Mouse (Mus musculus): ENCODE measurements around the gene Oxgr1. TPM values are rescaled to one million over a fixed set of nuclear protein-coding genes. Genes with fewer than 3 reads are reported as not detected.
A peak's percentile ranks its signal among the peaks of the same experiment; 100 is the strongest.
"Not testable (repeated sequence)": the region's sequence is repeated elsewhere in the genome, so short reads cannot be mapped to it uniquely, and the experiment has no call there.

Gene Oxgr1
- polyA plus RNA-seq, 1 experiment from 2014 or later: not detected

DNA sequence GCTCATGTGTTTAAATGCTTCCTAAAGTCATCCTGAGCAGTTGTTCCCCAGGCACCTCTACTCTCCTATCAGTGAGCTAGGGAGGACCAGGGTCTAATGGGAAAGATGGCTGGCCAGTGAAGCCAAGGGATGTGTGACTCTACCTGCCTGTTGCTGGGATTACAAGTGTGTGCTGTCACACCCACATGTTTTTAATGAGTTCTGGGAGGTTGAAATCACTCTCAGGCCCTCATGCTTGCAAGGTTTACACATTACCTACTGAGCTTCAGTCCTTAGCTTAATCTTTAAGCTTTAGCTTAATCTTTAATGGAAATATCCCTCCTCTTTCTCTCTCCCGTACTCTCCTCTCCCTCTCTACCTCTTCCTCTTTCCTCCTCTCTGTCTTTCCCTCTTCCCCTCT, 55.0 kb downstream of the Oxgr1 start:
- Histone ChIP-seq H3K36me3 (ENCODE audit: control insufficient read depth, insufficient read depth, low read length) (no peaks in the 10 kb centered on the region), H3K27me3 (ENCODE audit: control insufficient read depth, insufficient read depth, low read length) (no peaks in the 10 kb centered on the region), H3K4me1 (replicated peaks; ENCODE audit: control insufficient read depth, insufficient read depth, low read length) (no peaks in the 10 kb centered on the region), H3K9me3 (ENCODE audit: control insufficient read depth, low read length) (no peaks in the 10 kb centered on the region), H3K4me3 (ENCODE audit: low read depth, low read length) (no peak overlapping the region), H3K9ac (ENCODE audit: low read depth, low read length) (no peak overlapping the region), H3K27ac (ENCODE audit: low read depth, low read length) (no peak overlapping the region), H3K4me2 (replicated peaks; ENCODE audit: low read depth, low read length) (no peak overlapping the region)
- WGBS: 76% methylated on average over 1 of the region's 1 CpGs
- DNase-seq (ENCODE audit: low spot score) (no peak), ATAC-seq (ENCODE audit: low FRiP score) (no peak)

- Histone ChIP-seq H3K4me2 (replicated peaks; ENCODE audit: low read depth, low read length) (no peak overlapping the region), H3K27ac (ENCODE audit: low read depth, low read length) (no peak overlapping the region), H3K9ac (ENCODE audit: low read depth, low read length) (no peak overlapping the region), H3K4me1 (replicated peaks; ENCODE audit: control insufficient read depth, insufficient read depth, low read length) (no peaks in the 10 kb centered on the region), H3K4me3 (ENCODE audit: low read depth, low read length) (no peak overlapping the region), H3K36me3 (ENCODE audit: control insufficient read depth, insufficient read depth, low read length) (no peaks in the 10 kb centered on the region), H3K9me3 (ENCODE audit: control insufficient read depth, low read length) (no peaks in the 10 kb centered on the region), H3K27me3 (ENCODE audit: control insufficient read depth, insufficient read depth, low read length) (no peaks in the 10 kb centered on the region)
- WGBS: 82% methylated on average over 6 of the region's 6 CpGs
- no peak for DNase-seq (ENCODE audit: low spot score)
- ATAC-seq (ENCODE audit: low FRiP score): no peak
These were observed 55.5 kb downstream of the Oxgr1 start for GRCm38 (mm10) chr14:119986778-119987177.

- H3K27ac ChIP-seq (ENCODE audit: low read depth, low read length); H3K36me3 ChIP-seq (ENCODE audit: control insufficient read depth, insufficient read depth, low read length); H3K4me2 ChIP-seq (replicated peaks; ENCODE audit: low read depth, low read length); H3K27me3 ChIP-seq (ENCODE audit: control insufficient read depth, insufficient read depth, low read length); H3K9ac ChIP-seq (ENCODE audit: low read depth, low read length); H3K4me3 ChIP-seq (ENCODE audit: low read depth, low read length); DNase-seq (ENCODE audit: low spot score); H3K4me1 ChIP-seq (replicated peaks; ENCODE audit: control insufficient read depth, insufficient read depth, low read length); ATAC-seq (ENCODE audit: low FRiP score); H3K9me3 ChIP-seq (ENCODE audit: control insufficient read depth, low read length): not testable (repeated sequence)
- 82% methylated on average over 7 of the region's 7 CpGs for WGBS
These were observed 55.9 kb downstream of the Oxgr1 start for GRCm38 (mm10) chr14:119986351-119986750.

DNA sequence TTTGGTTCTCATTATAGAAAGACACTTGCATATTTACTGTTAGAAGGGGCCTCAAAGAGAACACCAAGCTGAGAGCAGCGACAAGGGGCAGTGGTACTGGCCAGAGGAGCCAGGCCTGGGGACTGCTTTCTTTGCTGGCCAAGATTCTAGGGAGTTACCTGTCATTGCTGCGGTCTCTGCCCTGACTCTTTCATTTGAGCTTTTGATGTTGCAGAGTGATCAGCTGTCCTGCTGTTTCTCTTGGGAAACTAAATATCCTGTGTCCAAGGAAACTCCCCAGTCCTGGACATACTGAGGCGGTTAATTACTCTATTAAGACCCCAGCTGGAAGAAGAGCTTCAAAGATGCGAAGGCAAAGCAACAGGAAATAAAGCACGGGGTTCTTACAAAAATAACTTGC, 60.9 kb downstream of the Oxgr1 start:
- no peak overlapping the region for H3K4me2 ChIP-seq (replicated peaks; ENCODE audit: low read depth, low read length)
- no peak overlapping the region for H3K9ac ChIP-seq (ENCODE audit: low read depth, low read length)
- DNase-seq (ENCODE audit: low spot score) (no peak), ATAC-seq (ENCODE audit: low FRiP score) (no peak)
- no peaks in the 10 kb centered on the region for H3K9me3 ChIP-seq (ENCODE audit: control insufficient read depth, low read length)
- H3K36me3 ChIP-seq (ENCODE audit: control insufficient read depth, insufficient read depth, low read length): no peaks in the 10 kb centered on the region
- no peak overlapping the region for H3K4me3 ChIP-seq (ENCODE audit: low read depth, low read length)
- H3K27me3 ChIP-seq (ENCODE audit: control insufficient read depth, insufficient read depth, low read length): no peaks in the 10 kb centered on the region
- 55% methylated on average over 5 of the region's 5 CpGs for WGBS
- H3K4me1 ChIP-seq (replicated peaks; ENCODE audit: control insufficient read depth, insufficient read depth, low read length): no peaks in the 10 kb centered on the region
- no peak overlapping the region for H3K27ac ChIP-seq (ENCODE audit: low read depth, low read length)

GRCm38 (mm10) chr14:119980698-119981235, 61.5 kb downstream of the Oxgr1 start:
- 0 out of 2 replicates have a peak, but pooled peaks have one; percentile 51 for ATAC-seq (ENCODE audit: low FRiP score)

More at GRCm38 (mm10) chr14:119980698-119981235, 61.5 kb downstream of the Oxgr1 start:
- Histone ChIP-seq H3K27me3 (ENCODE audit: control insufficient read depth, insufficient read depth, low read length) (no peaks in the 10 kb centered on the region), H3K36me3 (ENCODE audit: control insufficient read depth, insufficient read depth, low read length) (no peaks in the 10 kb centered on the region), H3K4me3 (ENCODE audit: low read depth, low read length) (no peak overlapping the region), H3K4me2 (replicated peaks; ENCODE audit: low read depth, low read length) (no peak overlapping the region), H3K4me1 (replicated peaks; ENCODE audit: control insufficient read depth, insufficient read depth, low read length) (no peaks in the 10 kb centered on the region), H3K9ac (ENCODE audit: low read depth, low read length) (no peak overlapping the region), H3K27ac (ENCODE audit: low read depth, low read length) (no peak overlapping the region), H3K9me3 (ENCODE audit: control insufficient read depth, low read length) (no peaks in the 10 kb centered on the region)
- no peak for DNase-seq (ENCODE audit: low spot score)
- 76% methylated on average over 6 of the region's 6 CpGs for WGBS

Other genes with a start within 250 kb of the Oxgr1 start
- 44.7 and 50.1 TPM in 2 replicates for gene Mbnl2, start 233.2 kb upstream of the Oxgr1 start, polyA plus RNA-seq (2014; fragmentation: Nextera tagmentation; extraction: Ambion mirVana)